Comparison of ENCODE assay signal across 21 mouse cellular contexts in genomic region chr4:41583353-41583752, GRCm38 (mm10). TPM values are rescaled to one million over a fixed set of nuclear protein-coding genes. Genes with fewer than 3 reads are reported as not detected.
DNase-seq lines count a peak whose midpoint lies in the region; ATAC-seq lines count a peak whose summit lies in the region.
"Had no signal": no experiment of that assay in that cellular context is flagged by ENCODE, and none has a peak within 500 bp of the region (broad histone marks: within the 10 kb centered on the region; RNA-seq: fewer than 3 reads in every experiment).

No protein-coding gene starts in this region.

- no peaks in the 10 kb centered on the region for H3K9me3 ChIP-seq in hindbrain, embryonic 13.5 days
- no peaks in the 10 kb centered on the region for H3K9me3 ChIP-seq in hindbrain, embryonic 14.5 days (ENCODE audit: control insufficient read depth, low read length)
- no peaks in the 10 kb centered on the region for H3K9me3 ChIP-seq in neural tube, embryonic 12.5 days
- H3K9me3 ChIP-seq in neural tube, embryonic 15.5 days (replicated peaks): no peaks in the 10 kb centered on the region
- H3K9me3 ChIP-seq in midbrain, embryonic 14.5 days (ENCODE audit: control insufficient read depth, low read length): no peaks in the 10 kb centered on the region
- H3K9me3 ChIP-seq in heart, embryonic 10.5 days: no peaks in the 10 kb centered on the region
- H3K9me3 ChIP-seq in forebrain, embryonic 16.5 days (ENCODE audit: control insufficient read depth, low read length): no peaks in the 10 kb centered on the region
- H3K9me3 ChIP-seq: embryonic facial prominence, embryonic 12.5 days; embryonic facial prominence, embryonic 15.5 days; heart, embryonic 13.5 days had no signal

- no peak overlapping the region for H3K4me3 ChIP-seq in hindbrain, embryonic 13.5 days
- no peak overlapping the region for H3K4me3 ChIP-seq in hindbrain, embryonic 14.5 days (replicated peaks; ENCODE audit: low read length)
- H3K4me3 ChIP-seq in neural tube, embryonic 12.5 days: no peak overlapping the region
- no peak overlapping the region for H3K4me3 ChIP-seq in neural tube, embryonic 15.5 days (replicated peaks)
- H3K4me3 ChIP-seq in midbrain, embryonic 14.5 days (replicated peaks; ENCODE audit: low read depth, low read length): no peak overlapping the region
- H3K4me3 ChIP-seq in heart, embryonic 10.5 days: no peak overlapping the region
- no peak overlapping the region for H3K4me3 ChIP-seq in forebrain, embryonic 16.5 days (replicated peaks; ENCODE audit: low read length)
- H3K4me3 ChIP-seq: embryonic facial prominence, embryonic 12.5 days; embryonic facial prominence, embryonic 15.5 days; heart, embryonic 13.5 days had no signal

- H3K4me1 ChIP-seq in hindbrain, embryonic 13.5 days (replicated peaks): peaks cover 4% of the 10 kb centered on the region
- no peaks in the 10 kb centered on the region for H3K4me1 ChIP-seq in hindbrain, embryonic 14.5 days (replicated peaks; ENCODE audit: control insufficient read depth, insufficient read depth, low read length)
- H3K4me1 ChIP-seq in neural tube, embryonic 12.5 days: peaks cover 6% of the 10 kb centered on the region; the same call in 1 of the 2 replicates
- H3K4me1 ChIP-seq in neural tube, embryonic 15.5 days: no peaks in the 10 kb centered on the region
- H3K4me1 ChIP-seq in midbrain, embryonic 14.5 days (ENCODE audit: control insufficient read depth, insufficient read depth, low read length): 0 out of 2 replicates have a peak, but pooled peaks cover 8% of the 10 kb centered on the region
- no peaks in the 10 kb centered on the region for H3K4me1 ChIP-seq in heart, embryonic 10.5 days
- H3K4me1 ChIP-seq in forebrain, embryonic 16.5 days (replicated peaks; ENCODE audit: control insufficient read depth, insufficient read depth, low read length): no peaks in the 10 kb centered on the region
- H3K4me1 ChIP-seq: embryonic facial prominence, embryonic 12.5 days; embryonic facial prominence, embryonic 15.5 days; heart, embryonic 13.5 days had no signal

- no peak overlapping the region for H3K9ac ChIP-seq in hindbrain, embryonic 13.5 days
- H3K9ac ChIP-seq in hindbrain, embryonic 14.5 days: no peak overlapping the region
- no peak overlapping the region for H3K9ac ChIP-seq in neural tube, embryonic 12.5 days
- no peak overlapping the region for H3K9ac ChIP-seq in neural tube, embryonic 15.5 days (replicated peaks)
- no peak overlapping the region for H3K9ac ChIP-seq in midbrain, embryonic 14.5 days (replicated peaks; ENCODE audit: low read length)
- no peak overlapping the region for H3K9ac ChIP-seq in forebrain, embryonic 16.5 days (replicated peaks; ENCODE audit: low read depth, low read length)
- H3K9ac ChIP-seq: embryonic facial prominence, embryonic 12.5 days; embryonic facial prominence, embryonic 15.5 days; heart, embryonic 13.5 days had no signal

- no peak overlapping the region for H3K27ac ChIP-seq in hindbrain, embryonic 13.5 days
- H3K27ac ChIP-seq in hindbrain, embryonic 14.5 days: no peak overlapping the region
- no peak overlapping the region for H3K27ac ChIP-seq in neural tube, embryonic 12.5 days
- H3K27ac ChIP-seq in neural tube, embryonic 15.5 days (replicated peaks): no peak overlapping the region
- 0 out of 2 replicates have a peak overlapping the region, but pooled peaks have one; percentile 32 for H3K27ac ChIP-seq in midbrain, embryonic 14.5 days (replicated peaks; ENCODE audit: low read depth, low read length)
- no peak overlapping the region for H3K27ac ChIP-seq in heart, embryonic 10.5 days
- H3K27ac ChIP-seq in forebrain, embryonic 16.5 days (ENCODE audit: low read length): no peak overlapping the region
- H3K27ac ChIP-seq: embryonic facial prominence, embryonic 12.5 days; embryonic facial prominence, embryonic 15.5 days; heart, embryonic 13.5 days had no signal

- no peaks in the 10 kb centered on the region for H3K27me3 ChIP-seq in hindbrain, embryonic 13.5 days
- no peaks in the 10 kb centered on the region for H3K27me3 ChIP-seq in hindbrain, embryonic 14.5 days (ENCODE audit: control insufficient read depth, insufficient read depth, low read length)
- H3K27me3 ChIP-seq in neural tube, embryonic 12.5 days (replicated peaks): no peaks in the 10 kb centered on the region
- no peaks in the 10 kb centered on the region for H3K27me3 ChIP-seq in neural tube, embryonic 15.5 days (replicated peaks)
- H3K27me3 ChIP-seq in midbrain, embryonic 14.5 days (ENCODE audit: control insufficient read depth, insufficient read depth, low read length): no peaks in the 10 kb centered on the region
- H3K27me3 ChIP-seq in heart, embryonic 10.5 days (ENCODE audit: insufficient read depth, poor library complexity, severe bottlenecking): no peaks in the 10 kb centered on the region
- no peaks in the 10 kb centered on the region for H3K27me3 ChIP-seq in forebrain, embryonic 16.5 days (replicated peaks; ENCODE audit: control insufficient read depth, insufficient read depth, low read length)
- H3K27me3 ChIP-seq: embryonic facial prominence, embryonic 15.5 days had no signal

- ATAC-seq in hindbrain, embryonic 13.5 days (ENCODE audit: low FRiP score): 0 out of 2 replicates have a peak, but pooled peaks have one; percentile 21
- ATAC-seq in hindbrain, embryonic 14.5 days (ENCODE audit: low FRiP score): no peak
- peak; percentile 48; the same call in 1 of the 2 replicates for ATAC-seq in neural tube, embryonic 12.5 days (ENCODE audit: low FRiP score, low read depth)
- no peak for ATAC-seq in neural tube, embryonic 15.5 days (ENCODE audit: low FRiP score)
- peak; percentile 43; the same call in 1 of the 2 replicates for ATAC-seq in midbrain, embryonic 14.5 days (ENCODE audit: low FRiP score, low TSS enrichment)
- no peak for ATAC-seq in forebrain, embryonic 16.5 days
- ATAC-seq: activated CD4-positive, CD25-positive, alpha-beta regulatory T cell, adult 4 months; forebrain, embryonic 14.5 days; hindbrain, embryonic 16.5 days had no signal

- no peak overlapping the region for H3K4me2 ChIP-seq in hindbrain, embryonic 13.5 days
- H3K4me2 ChIP-seq in hindbrain, embryonic 14.5 days (replicated peaks): no peak overlapping the region
- H3K4me2 ChIP-seq in neural tube, embryonic 12.5 days (replicated peaks): no peak overlapping the region
- no peak overlapping the region for H3K4me2 ChIP-seq in neural tube, embryonic 15.5 days
- H3K4me2 ChIP-seq in midbrain, embryonic 14.5 days (ENCODE audit: low read length): no peak overlapping the region
- H3K4me2 ChIP-seq in forebrain, embryonic 16.5 days (ENCODE audit: low read length): no peak overlapping the region
- H3K4me2 ChIP-seq: embryonic facial prominence, embryonic 12.5 days; embryonic facial prominence, embryonic 15.5 days; heart, embryonic 13.5 days had no signal

- H3K36me3 ChIP-seq in hindbrain, embryonic 13.5 days: no peaks in the 10 kb centered on the region
- H3K36me3 ChIP-seq in hindbrain, embryonic 14.5 days (replicated peaks; ENCODE audit: control insufficient read depth, insufficient read depth): no peaks in the 10 kb centered on the region
- no peaks in the 10 kb centered on the region for H3K36me3 ChIP-seq in neural tube, embryonic 12.5 days
- H3K36me3 ChIP-seq in neural tube, embryonic 15.5 days: no peaks in the 10 kb centered on the region
- H3K36me3 ChIP-seq in midbrain, embryonic 14.5 days (ENCODE audit: control insufficient read depth, insufficient read depth, low read length): no peaks in the 10 kb centered on the region
- H3K36me3 ChIP-seq in heart, embryonic 10.5 days: no peaks in the 10 kb centered on the region
- H3K36me3 ChIP-seq in forebrain, embryonic 16.5 days (ENCODE audit: control insufficient read depth, insufficient read depth): no peaks in the 10 kb centered on the region
- H3K36me3 ChIP-seq: embryonic facial prominence, embryonic 12.5 days; embryonic facial prominence, embryonic 15.5 days; heart, embryonic 13.5 days had no signal

- no peak for DNase-seq in hindbrain, embryonic 14.5 days (ENCODE audit: low spot score)
- DNase-seq in midbrain, embryonic 14.5 days: peak; percentile 54
- DNase-seq in heart, embryonic 10.5 days (ENCODE audit: low spot score): no peak
- DNase-seq: adrenal gland, postnatal 25 days; cerebellum, adult 18-20 months; cerebellum, adult 9-10 months; cerebellum, postnatal 14 days; gastrocnemius, postnatal 25 days; heart, adult 18-20 months; heart, postnatal 14 days; heart, postnatal 4 days had no signal

- WGBS in hindbrain, embryonic 13.5 days: 61% methylated on average over 7 of the region's 7 CpGs
- WGBS in hindbrain, embryonic 14.5 days: 60% methylated on average over 7 of the region's 7 CpGs
- 69% methylated on average over 7 of the region's 7 CpGs for WGBS in neural tube, embryonic 12.5 days
- WGBS in neural tube, embryonic 15.5 days: 62% methylated on average over 7 of the region's 7 CpGs
- WGBS in midbrain, embryonic 14.5 days: 44% methylated on average over 7 of the region's 7 CpGs
- WGBS in heart, embryonic 10.5 days: 83% methylated on average over 7 of the region's 7 CpGs
- 69% methylated on average over 7 of the region's 7 CpGs for WGBS in forebrain, embryonic 16.5 days

RNA-seq across cellular contexts. Expression of gene Dnaic1, which starts 13.8 kb away (rescaled TPM):
- polyA plus RNA-seq in hindbrain, embryonic 13.5 days (2015; fragmentation: Nextera tagmentation; extraction: Ambion mirVana): 3.2 and 5.0 TPM in 2 replicates
- polyA plus RNA-seq in hindbrain, embryonic 14.5 days (2014; fragmentation: Nextera tagmentation; extraction: Ambion mirVana): 2.0 and 2.3 TPM in 2 replicates
- polyA plus RNA-seq in neural tube, embryonic 12.5 days (2016; fragmentation: Nextera tagmentation; extraction: Ambion mirVana): 1.8 and 1.9 TPM in 2 replicates
- 2.1 and 2.5 TPM in 2 replicates for polyA plus RNA-seq in neural tube, embryonic 15.5 days (2015; fragmentation: Nextera tagmentation; extraction: Ambion mirVana)
- 2.0 and 2.8 TPM in 2 replicates for polyA plus RNA-seq in midbrain, embryonic 14.5 days (2014; fragmentation: Nextera tagmentation; extraction: Ambion mirVana)
- polyA plus RNA-seq in heart, embryonic 10.5 days (2016; fragmentation: Nextera tagmentation; extraction: Ambion mirVana): 1.4 and 1.7 TPM in 2 replicates
- polyA plus RNA-seq in forebrain, embryonic 16.5 days (2015; fragmentation: Nextera tagmentation; extraction: Ambion mirVana): 1.2 and 1.7 TPM in 2 replicates
- polyA plus RNA-seq: activated CD4-positive, CD25-positive, alpha-beta regulatory T cell, adult 4 months had no signal

RNA-seq across cellular contexts. Expression of gene Fam219a, which starts 14.0 kb away (rescaled TPM):
- 16.7 and 18.1 TPM in 2 replicates for polyA plus RNA-seq in hindbrain, embryonic 13.5 days (2015; fragmentation: Nextera tagmentation; extraction: Ambion mirVana)
- polyA plus RNA-seq in hindbrain, embryonic 14.5 days (2014; fragmentation: Nextera tagmentation; extraction: Ambion mirVana): 20.0 and 23.5 TPM in 2 replicates
- polyA plus RNA-seq in neural tube, embryonic 12.5 days (2016; fragmentation: Nextera tagmentation; extraction: Ambion mirVana): 17.4 and 18.3 TPM in 2 replicates
- polyA plus RNA-seq in neural tube, embryonic 15.5 days (2015; fragmentation: Nextera tagmentation; extraction: Ambion mirVana): 15.2 and 17.9 TPM in 2 replicates
- 19.9 and 22.3 TPM in 2 replicates for polyA plus RNA-seq in midbrain, embryonic 14.5 days (2014; fragmentation: Nextera tagmentation; extraction: Ambion mirVana)
- polyA plus RNA-seq in heart, embryonic 10.5 days (2016; fragmentation: Nextera tagmentation; extraction: Ambion mirVana): 1.5 and 2.2 TPM in 2 replicates
- polyA plus RNA-seq in forebrain, embryonic 16.5 days (2015; fragmentation: Nextera tagmentation; extraction: Ambion mirVana): 13.7 and 14.2 TPM in 2 replicates

RNA-seq across cellular contexts. Expression of gene Enho, which starts 56.8 kb away (rescaled TPM):
- polyA plus RNA-seq in hindbrain, embryonic 13.5 days (2015; fragmentation: Nextera tagmentation; extraction: Ambion mirVana): 92.0 and 95.2 TPM in 2 replicates
- polyA plus RNA-seq in hindbrain, embryonic 14.5 days (2014; fragmentation: Nextera tagmentation; extraction: Ambion mirVana): 127 and 130 TPM in 2 replicates
- 73.6 and 74.1 TPM in 2 replicates for polyA plus RNA-seq in neural tube, embryonic 12.5 days (2016; fragmentation: Nextera tagmentation; extraction: Ambion mirVana)
- 89.8 and 111 TPM in 2 replicates for polyA plus RNA-seq in neural tube, embryonic 15.5 days (2015; fragmentation: Nextera tagmentation; extraction: Ambion mirVana)
- polyA plus RNA-seq in midbrain, embryonic 14.5 days (2014; fragmentation: Nextera tagmentation; extraction: Ambion mirVana): 121 and 154 TPM in 2 replicates
- 5.3 and 8.9 TPM in 2 replicates for polyA plus RNA-seq in heart, embryonic 10.5 days (2016; fragmentation: Nextera tagmentation; extraction: Ambion mirVana)
- 51.5 and 68.4 TPM in 2 replicates for polyA plus RNA-seq in forebrain, embryonic 16.5 days (2015; fragmentation: Nextera tagmentation; extraction: Ambion mirVana)
- polyA plus RNA-seq: activated CD4-positive, CD25-positive, alpha-beta regulatory T cell, adult 4 months had no signal

Comparison
In these comparisons a context has a peak if more than half of its experiments do, and no peak if none do; other contexts are left out.
1. ATAC-seq: peak in hindbrain, embryonic 13.5 days (single experiment), neural tube, embryonic 12.5 days (single experiment) and midbrain, embryonic 14.5 days (single experiment); none in hindbrain, embryonic 14.5 days (single experiment), neural tube, embryonic 15.5 days (single experiment) and forebrain, embryonic 16.5 days (single experiment).